Mouse (Mus musculus): Measurements from ENCODE around the gene Gch1.

DNA sequence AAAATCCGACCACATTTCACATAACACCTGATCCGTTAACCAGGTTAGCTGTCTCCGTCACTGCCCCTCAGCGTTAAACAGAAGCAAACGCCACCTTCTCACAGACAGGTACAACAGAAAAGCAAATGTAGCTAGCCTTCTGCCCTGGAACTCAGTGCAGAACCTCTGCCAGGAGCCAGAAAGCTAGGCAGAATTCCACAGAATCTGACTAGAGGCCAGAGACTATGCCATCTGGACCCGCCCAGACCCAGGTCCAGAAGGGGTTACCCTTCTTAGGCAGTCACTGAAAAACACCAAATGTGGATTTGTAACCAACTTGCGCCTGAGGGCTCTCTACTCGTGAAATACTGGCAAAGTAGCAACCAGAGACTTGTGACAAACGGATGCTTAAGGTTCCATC is 77.9 kb downstream of the Gch1 start:
- TF ChIP-seq POLR2A (IDR thresholded peaks at IDR 0.05; ENCODE audit: low read depth, low read length), result no peak
- no peak for TF ChIP-seq CTCF (IDR thresholded peaks at IDR 0.05; ENCODE audit: extremely low read depth, insufficient read depth, insufficient read length, insufficient replicate concordance)

Data from spleen, adult 2 months (tissue).